Mouse (Mus musculus) cerebellum, adult 2 months (tissue): Measurements from ENCODE around the gene Akap8.

ENCODE experiments used
- CTCF ChIP-seq: fragments of 200-500 bp; IDR thresholded peaks from 2 replicates; pipeline ENCODE4 v1.5.1; 2011; ENCODE audit warnings: low read depth, mild to moderate bottlenecking, control low read depth, low read length, moderate library complexity, borderline replicate concordance; ENCODE audit not compliant: insufficient read depth
- POLR2A ChIP-seq: fragments of 200-500 bp; IDR thresholded peaks from 2 replicates; pipeline ENCODE4 v1.6.1; 2011; ENCODE audit warnings: low read length, control low read depth, borderline replicate concordance; ENCODE audit not compliant: insufficient read depth

GRCm38 (mm10) chr17:32358943-32359340 lies 37.9 kb upstream of the Akap8 start:
- TF ChIP-seq CTCF, result no peak
- no peak for TF ChIP-seq POLR2A
